Mouse (Mus musculus) forebrain, embryonic 13.5 days (tissue): ENCODE results near the gene Gpr18. TPM values are rescaled to one million over a fixed set of nuclear protein-coding genes. Genes with fewer than 3 reads are reported as not detected.

Source experiments
- ATAC-seq: fragments of 200-750 bp; cut with Nextera tagmentation; 2 replicates; pipeline ENCODE4 v1.8.0; 2017
- H3K27ac ChIP-seq: fragments of 300-500 bp; sonication (generic); 2 replicates; pipeline ENCODE4 v1.5.1; 2015; ENCODE audit warnings: inconsistent platforms, mild to moderate bottlenecking, moderate library complexity
- H3K27me3 ChIP-seq: fragments of 300-500 bp; sonication (generic); 2 replicates; pipeline ENCODE4 v1.6.1; 2015; ENCODE audit warnings: mild to moderate bottlenecking, inconsistent platforms
- H3K36me3 ChIP-seq: fragments of 300-500 bp; sonication (generic); 2 replicates; pipeline ENCODE4 v1.6.1; 2015; ENCODE audit warnings: mild to moderate bottlenecking, inconsistent platforms; ENCODE audit not compliant: poor library complexity, severe bottlenecking
- H3K4me1 ChIP-seq: fragments of 300-500 bp; sonication (generic); 2 replicates; pipeline ENCODE4 v1.6.1; 2015; ENCODE audit warnings: inconsistent platforms
- H3K4me2 ChIP-seq: fragments of 300-500 bp; sonication (generic); 2 replicates; pipeline ENCODE4 v1.6.1; 2015; ENCODE audit warnings: inconsistent platforms, mild to moderate bottlenecking, moderate library complexity
- H3K4me3 ChIP-seq: fragments of 300-500 bp; sonication (generic); 2 replicates; pipeline ENCODE4 v1.5.1; 2015; ENCODE audit warnings: mild to moderate bottlenecking, inconsistent platforms
- H3K9ac ChIP-seq: fragments of 300-500 bp; sonication (generic); 2 replicates; pipeline ENCODE4 v1.6.1; 2015; ENCODE audit warnings: mild to moderate bottlenecking, inconsistent platforms
- H3K9me3 ChIP-seq: fragments of 300-500 bp; sonication (generic); replicated peaks from 2 replicates; pipeline ENCODE4 v1.6.1; 2016; ENCODE audit warnings: inconsistent platforms
- WGBS: fragments of 180-500 bp; shearing (Covaris S2); methylation state at CpG from one replicate; pipeline ENCODE4 v1.1.7; 2015; 5-methylcytosine and 5-hydroxymethylcytosine counted together
- polyA plus RNA-seq: library from polyadenylated mRNA; unstranded; fragments of >200 nt; fragmentation: Nextera tagmentation; extraction: Ambion mirVana; gene quantifications from 2 replicates; pipeline ENCODE4 v1.2.1, GENCODE M21; 2015

The Gpr18 gene
- polyA plus RNA-seq, 1 experiment from 2014 or later, result 0.14 TPM

GRCm38 (mm10) chr14:121958041-121958750 lies 42.6 kb upstream of the Gpr18 start:
- Histone ChIP-seq H3K9ac (no peak overlapping the region), H3K4me1 (no peaks in the 10 kb centered on the region), H3K27me3 (no peaks in the 10 kb centered on the region), H3K36me3 (peaks cover 4% of the 10 kb centered on the region; the same call in 1 of the 2 replicates), H3K4me2 (no peak overlapping the region), H3K9me3 (no peaks in the 10 kb centered on the region), H3K4me3 (no peak overlapping the region), H3K27ac (no peak overlapping the region)
- WGBS, result 95% methylated on average over 3 of the region's 3 CpGs
- no peak for ATAC-seq

GRCm38 (mm10) chr14:121957176-121957871 lies 41.7 kb upstream of the Gpr18 start:
- Histone ChIP-seq H3K36me3 (peaks cover 4% of the 10 kb centered on the region; the same call in 1 of the 2 replicates), H3K9ac (no peak overlapping the region), H3K27me3 (no peaks in the 10 kb centered on the region), H3K4me1 (no peaks in the 10 kb centered on the region), H3K9me3 (no peaks in the 10 kb centered on the region), H3K4me3 (no peak overlapping the region), H3K27ac (no peak overlapping the region), H3K4me2 (no peak overlapping the region)
- WGBS, result 94% methylated on average over 10 of the region's 10 CpGs
- ATAC-seq, result no peak

GRCm38 (mm10) chr14:121956291-121956690 lies 40.7 kb upstream of the Gpr18 start:
- Histone ChIP-seq H3K27ac (no peak overlapping the region), H3K9me3 (no peaks in the 10 kb centered on the region), H3K4me2 (no peak overlapping the region), H3K9ac (no peak overlapping the region), H3K4me1 (no peaks in the 10 kb centered on the region), H3K36me3 (peaks cover 4% of the 10 kb centered on the region; the same call in 1 of the 2 replicates), H3K4me3 (no peak overlapping the region), H3K27me3 (no peaks in the 10 kb centered on the region)
- WGBS, result 93% methylated on average over 5 of the region's 5 CpGs
- ATAC-seq, result no peak

- H3K36me3 ChIP-seq, result peaks cover 4% of the 10 kb centered on the region; the same call in 1 of the 2 replicates
- no peaks in the 10 kb centered on the region for H3K9me3 ChIP-seq
- no peak overlapping the region for H3K4me2 ChIP-seq
- H3K27ac ChIP-seq, result no peak overlapping the region
- H3K27me3 ChIP-seq, result no peaks in the 10 kb centered on the region
- 95% methylated on average over 5 of the region's 5 CpGs for WGBS
- no peak for ATAC-seq
- H3K4me3 ChIP-seq, result no peak overlapping the region
- H3K9ac ChIP-seq, result no peak overlapping the region
- H3K4me1 ChIP-seq, result no peaks in the 10 kb centered on the region
Measured at GRCm38 (mm10) chr14:121955176-121955795, 39.7 kb upstream of the Gpr18 start.

DNA sequence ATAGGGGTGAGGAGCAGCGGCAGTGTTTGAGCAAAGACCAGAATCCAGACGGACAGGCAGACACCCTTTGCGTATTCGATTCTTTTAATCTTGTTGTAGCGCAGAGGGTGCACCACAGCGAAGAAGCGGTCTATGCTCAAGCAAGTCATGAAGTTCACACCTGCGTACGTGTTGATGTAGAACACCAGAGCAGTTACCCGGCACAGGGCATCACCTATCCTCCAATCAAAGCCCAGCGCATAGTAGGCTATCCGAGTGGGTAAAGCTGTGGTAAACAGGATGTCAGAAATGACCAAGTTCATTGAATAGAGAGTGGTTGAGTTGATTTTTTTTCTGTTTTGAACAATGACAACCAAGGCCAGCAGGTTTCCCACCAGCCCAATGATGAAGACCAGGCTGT lies 39.0 kb upstream of the Gpr18 start:
- no peaks in the 10 kb centered on the region for H3K9me3 ChIP-seq
- H3K9ac ChIP-seq, result no peak overlapping the region
- 98% methylated on average over 12 of the region's 12 CpGs for WGBS
- H3K27me3 ChIP-seq, result no peaks in the 10 kb centered on the region
- no peak for ATAC-seq
- H3K4me1 ChIP-seq, result no peaks in the 10 kb centered on the region
- H3K4me3 ChIP-seq, result no peak overlapping the region
- peaks cover 4% of the 10 kb centered on the region; the same call in 1 of the 2 replicates for H3K36me3 ChIP-seq
- H3K4me2 ChIP-seq, result no peak overlapping the region
- H3K27ac ChIP-seq, result no peak overlapping the region

- H3K4me3 ChIP-seq, result no peak overlapping the region
- no peaks in the 10 kb centered on the region for H3K27me3 ChIP-seq
- no peak overlapping the region for H3K27ac ChIP-seq
- no peak for ATAC-seq
- no peak overlapping the region for H3K9ac ChIP-seq
- no peaks in the 10 kb centered on the region for H3K4me1 ChIP-seq
- no peaks in the 10 kb centered on the region for H3K9me3 ChIP-seq
- no peak overlapping the region for H3K4me2 ChIP-seq
- peaks cover 4% of the 10 kb centered on the region; the same call in 1 of the 2 replicates for H3K36me3 ChIP-seq
- 93% methylated on average over 11 of the region's 11 CpGs for WGBS
Measured at GRCm38 (mm10) chr14:121954129-121954528, 38.5 kb upstream of the Gpr18 start.

DNA sequence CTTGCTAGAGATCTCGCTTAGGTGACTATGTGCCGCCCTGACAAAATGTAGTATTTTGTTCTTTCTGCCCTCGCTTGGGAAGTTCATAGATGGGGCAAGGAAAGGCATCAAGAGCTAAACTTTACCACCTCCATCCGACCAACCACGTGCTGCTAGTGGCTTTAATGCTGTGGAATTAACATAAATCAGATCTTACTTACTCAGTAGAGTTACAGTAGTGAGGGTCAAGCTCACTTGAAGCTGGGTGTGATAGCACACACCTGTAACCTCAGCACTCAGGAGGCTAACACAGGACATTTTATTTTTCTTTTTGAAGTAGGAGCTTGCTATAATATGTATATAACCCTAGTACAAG lies 36.4 kb upstream of the Gpr18 start:
- Histone ChIP-seq H3K4me3 (no peak overlapping the region), H3K27ac (no peak overlapping the region), H3K4me1 (no peaks in the 10 kb centered on the region), H3K9ac (no peak overlapping the region), H3K36me3 (peaks cover 4% of the 10 kb centered on the region; the same call in 1 of the 2 replicates), H3K9me3 (no peaks in the 10 kb centered on the region), H3K4me2 (no peak overlapping the region), H3K27me3 (no peaks in the 10 kb centered on the region)
- 92% methylated on average over 5 of the region's 5 CpGs for WGBS
- ATAC-seq, result no peak

DNA sequence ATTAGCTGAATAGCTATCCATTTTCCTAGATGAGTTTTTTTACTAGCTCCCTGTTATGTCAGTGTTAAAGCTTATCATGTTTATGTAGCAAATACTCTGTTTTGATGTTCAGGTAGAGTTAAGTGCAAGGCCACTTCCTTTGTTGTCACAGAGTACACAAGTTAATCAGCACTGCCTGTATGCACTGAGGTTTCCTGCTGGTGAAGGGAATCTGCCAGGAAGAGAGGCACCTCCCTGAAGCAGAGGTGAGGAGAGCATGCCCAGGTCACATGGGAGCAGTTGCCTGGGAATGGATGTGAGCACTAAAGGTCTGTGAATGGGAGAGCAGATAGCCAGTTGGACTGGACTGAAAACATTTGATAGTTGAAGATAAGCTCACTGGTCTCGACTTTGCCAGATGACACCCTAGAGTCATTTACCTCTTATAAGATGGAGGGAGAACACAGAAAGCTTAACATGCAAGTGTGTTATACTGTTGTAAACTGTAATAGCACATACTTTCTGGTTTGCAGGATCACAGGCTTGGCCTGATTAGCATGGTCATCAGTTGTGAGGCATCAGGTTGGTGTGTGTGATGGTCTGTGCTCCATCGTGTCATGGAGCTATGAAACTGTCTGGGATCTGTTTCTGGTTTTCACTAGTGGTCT lies 35.9 kb upstream of the Gpr18 start:
- ATAC-seq, result no peak
- Histone ChIP-seq H3K9ac (no peak overlapping the region), H3K4me3 (no peak overlapping the region), H3K27me3 (no peaks in the 10 kb centered on the region), H3K27ac (no peak overlapping the region), H3K36me3 (peaks cover 4% of the 10 kb centered on the region; the same call in 1 of the 2 replicates), H3K4me1 (no peaks in the 10 kb centered on the region), H3K4me2 (no peak overlapping the region), H3K9me3 (no peaks in the 10 kb centered on the region)
- WGBS, result 91% methylated on average over 2 of the region's 2 CpGs

- Histone ChIP-seq H3K4me3 (no peak overlapping the region), H3K36me3 (peaks cover 4% of the 10 kb centered on the region; the same call in 1 of the 2 replicates), H3K9ac (no peak overlapping the region), H3K9me3 (no peaks in the 10 kb centered on the region), H3K27ac (no peak overlapping the region), H3K27me3 (no peaks in the 10 kb centered on the region), H3K4me2 (no peak overlapping the region), H3K4me1 (no peaks in the 10 kb centered on the region)
- ATAC-seq, result no peak
- 92% methylated on average over 5 of the region's 5 CpGs for WGBS
Measured at GRCm38 (mm10) chr14:121949897-121950296, 34.3 kb upstream of the Gpr18 start.

DNA sequence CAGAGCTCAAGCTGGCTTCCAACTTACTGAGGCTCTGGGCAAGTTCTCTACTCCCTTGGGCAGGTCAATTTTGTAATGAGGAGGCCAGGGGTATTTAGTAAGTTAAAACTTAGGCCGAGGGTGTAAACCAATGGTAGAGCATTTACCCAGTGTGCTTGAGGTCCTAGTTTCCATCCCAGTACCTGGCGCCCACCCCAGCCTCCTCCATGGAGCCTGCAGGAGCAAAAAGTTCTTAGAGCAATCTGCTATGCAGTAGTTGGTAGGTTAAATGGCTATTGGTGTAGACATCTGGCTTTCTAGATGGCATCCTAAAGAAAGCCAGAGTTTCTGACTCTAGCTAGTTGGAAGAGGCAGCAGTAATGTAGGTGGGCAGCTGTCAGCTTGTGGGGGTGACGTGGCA lies 33.9 kb upstream of the Gpr18 start:
- 92% methylated on average over 3 of the region's 3 CpGs for WGBS
- Histone ChIP-seq H3K9ac (no peak overlapping the region), H3K4me2 (no peak overlapping the region), H3K4me1 (no peaks in the 10 kb centered on the region), H3K36me3 (peaks cover 3% of the 10 kb centered on the region; the same call in 1 of the 2 replicates), H3K27ac (no peak overlapping the region), H3K4me3 (no peak overlapping the region), H3K9me3 (no peaks in the 10 kb centered on the region), H3K27me3 (no peaks in the 10 kb centered on the region)
- no peak for ATAC-seq

- Histone ChIP-seq H3K4me1 (no peaks in the 10 kb centered on the region), H3K9ac (no peak overlapping the region), H3K9me3 (no peaks in the 10 kb centered on the region; the same call in 1 of the 2 replicates), H3K4me3 (no peak overlapping the region), H3K4me2 (no peak overlapping the region), H3K27me3 (no peaks in the 10 kb centered on the region), H3K36me3 (no peaks in the 10 kb centered on the region), H3K27ac (no peak overlapping the region)
- 95% methylated on average over 3 of the region's 3 CpGs for WGBS
- ATAC-seq, result no peak
Measured at GRCm38 (mm10) chr14:121947966-121948365, 32.4 kb upstream of the Gpr18 start.
